ENCODE assay signal across 8 mouse cellular contexts in the genomic region with DNA sequence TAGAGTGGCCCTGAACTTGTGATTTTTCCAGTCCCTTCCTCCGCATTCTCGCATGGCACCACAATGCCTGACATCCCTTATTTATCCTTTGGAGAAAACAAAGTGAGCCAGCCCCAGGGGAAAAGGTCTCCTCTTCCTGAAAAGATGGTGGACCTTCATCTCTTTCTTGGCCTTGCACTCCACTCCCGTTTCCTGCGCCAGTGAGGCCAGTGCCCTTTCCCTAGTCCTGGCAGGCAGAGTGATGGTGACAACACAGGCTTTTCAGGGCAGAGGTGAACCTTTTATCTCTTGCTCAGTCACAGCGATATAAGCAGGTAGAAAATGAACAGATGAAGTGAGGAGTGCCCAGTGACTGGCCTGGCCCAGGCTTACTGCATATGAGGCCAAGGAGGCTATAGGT. TPM values are rescaled to one million over a fixed set of nuclear protein-coding genes. Genes with fewer than 3 reads are reported as not detected.
DNase-seq lines count a peak whose midpoint lies in the region; ATAC-seq and TF ChIP-seq lines count a peak whose summit lies in the region.

No protein-coding gene starts in this region.

- intact Hi-C loops in gastrocnemius, postnatal 14 days (cut with DNase I; ENCODE audit: low total_unique reads) = no loop called here

- H3K4me2 ChIP-seq in forebrain, embryonic 14.5 days (ENCODE audit: low read length) = peak overlapping the region; percentile 75
- H3K4me2 ChIP-seq in neural tube, embryonic 15.5 days = peak overlapping the region; percentile 86

- H3K27ac ChIP-seq in spleen, adult 2 months (ENCODE audit: insufficient read depth, low read length) = no peak overlapping the region
- H3K27ac ChIP-seq in forebrain, embryonic 14.5 days (ENCODE audit: low read depth, low read length) = no peak overlapping the region
- H3K27ac ChIP-seq in neural tube, embryonic 15.5 days (replicated peaks) = no peak overlapping the region

- 65% methylated on average over 5 of the region's 5 CpGs for WGBS in spleen, adult 2 months
- WGBS in forebrain, embryonic 14.5 days = 59% methylated on average over 5 of the region's 5 CpGs
- WGBS in neural tube, embryonic 15.5 days = 50% methylated on average over 5 of the region's 5 CpGs

- H3K36me3 ChIP-seq in spleen, adult 2 months (ENCODE audit: control insufficient read depth, insufficient read depth, low read length) = peaks cover 21% of the 10 kb centered on the region
- H3K36me3 ChIP-seq in forebrain, embryonic 14.5 days (ENCODE audit: control insufficient read depth, insufficient read depth, low read length) = peaks cover 53% of the 10 kb centered on the region
- peaks cover 47% of the 10 kb centered on the region for H3K36me3 ChIP-seq in neural tube, embryonic 15.5 days

- peak overlapping the region; percentile 84 for H3K9ac ChIP-seq in forebrain, embryonic 14.5 days (ENCODE audit: low read length)
- H3K9ac ChIP-seq in neural tube, embryonic 15.5 days (replicated peaks) = peak overlapping the region; percentile 82

- H3K4me3 ChIP-seq in spleen, adult 2 months (ENCODE audit: extremely low read depth, insufficient read depth, insufficient read length) = peak overlapping the region; percentile 94; the same call in 1 of the 2 replicates
- H3K4me3 ChIP-seq in forebrain, embryonic 14.5 days (ENCODE audit: low read depth, low read length) = peak overlapping the region; percentile 71
- H3K4me3 ChIP-seq in neural tube, embryonic 15.5 days (replicated peaks) = peak overlapping the region; percentile 86

- no peaks in the 10 kb centered on the region for H3K9me3 ChIP-seq in forebrain, embryonic 14.5 days (replicated peaks; ENCODE audit: control insufficient read depth, low read length)
- no peaks in the 10 kb centered on the region for H3K9me3 ChIP-seq in neural tube, embryonic 15.5 days (replicated peaks)

- no peak for DNase-seq in spleen, adult 2 months (ENCODE audit: low read depth in 1 of 2, low spot score in 2 of 2)
- DNase-seq in spleen, adult 18-20 months = no peak
- no peak for DNase-seq in forebrain, embryonic 14.5 days (ENCODE audit: low spot score)
- peak; percentile 21 for DNase-seq in kidney, postnatal 14 days
- no peak for DNase-seq in frontal cortex, postnatal 14 days (ENCODE audit: low spot score in 2 of 2)
- DNase-seq in thymus, postnatal 10 days (ENCODE audit: low spot score in 2 of 2) = no peak
- DNase-seq in gastrocnemius, postnatal 14 days = no peak

- ATAC-seq in forebrain, embryonic 14.5 days = no peak
- no peak for ATAC-seq in neural tube, embryonic 15.5 days (ENCODE audit: low FRiP score)

- no peak for TF ChIP-seq POLR2A in spleen, adult 2 months (IDR thresholded peaks at IDR 0.05; ENCODE audit: low read depth, low read length)

- H3K27me3 ChIP-seq in spleen, adult 2 months (ENCODE audit: control insufficient read depth, insufficient read depth, low read length) = no peaks in the 10 kb centered on the region
- no peaks in the 10 kb centered on the region for H3K27me3 ChIP-seq in forebrain, embryonic 14.5 days (replicated peaks; ENCODE audit: control insufficient read depth, insufficient read depth, low read length)
- no peaks in the 10 kb centered on the region for H3K27me3 ChIP-seq in neural tube, embryonic 15.5 days (replicated peaks)

- TF ChIP-seq CTCF in spleen, adult 2 months (IDR thresholded peaks at IDR 0.05; ENCODE audit: extremely low read depth, insufficient read depth, insufficient read length, insufficient replicate concordance) = no peak

- peaks cover 4% of the 10 kb centered on the region; the same call in 1 of the 2 replicates for H3K4me1 ChIP-seq in spleen, adult 2 months (ENCODE audit: control insufficient read depth, insufficient read depth, insufficient read length)
- peaks cover 8% of the 10 kb centered on the region for H3K4me1 ChIP-seq in forebrain, embryonic 14.5 days (ENCODE audit: control insufficient read depth, insufficient read depth, low read length)
- H3K4me1 ChIP-seq in neural tube, embryonic 15.5 days = peaks cover 15% of the 10 kb centered on the region

RNA-seq across cellular contexts. Expression of a gene that starts 0.9 kb away (rescaled TPM):
- 26.4 and 28.0 TPM in 2 replicates for polyA plus RNA-seq in spleen, adult 2 months (2012; rRNA removed)
- polyA plus RNA-seq in forebrain, embryonic 14.5 days (2014; fragmentation: Nextera tagmentation; extraction: Ambion mirVana) = 159 TPM in 2 replicates
- polyA plus RNA-seq in neural tube, embryonic 15.5 days (2015; fragmentation: Nextera tagmentation; extraction: Ambion mirVana) = 154 and 162 TPM in 2 replicates
- 10 to 100 TPM; 88.5 to 95.2 TPM for total RNA-seq in gastrocnemius, postnatal 14 days (2021)

RNA-seq across cellular contexts. Expression of a gene that starts 20.4 kb away (rescaled TPM):
- polyA plus RNA-seq in spleen, adult 2 months (2012; rRNA removed) = 38.5 and 46.1 TPM in 2 replicates
- 76.1 and 83.1 TPM in 2 replicates for polyA plus RNA-seq in forebrain, embryonic 14.5 days (2014; fragmentation: Nextera tagmentation; extraction: Ambion mirVana)
- 84.5 and 93.4 TPM in 2 replicates for polyA plus RNA-seq in neural tube, embryonic 15.5 days (2015; fragmentation: Nextera tagmentation; extraction: Ambion mirVana)
- total RNA-seq in gastrocnemius, postnatal 14 days (2021) = 100 to 1,000 TPM; 131 to 134 TPM

RNA-seq across cellular contexts. Expression of a gene that starts 44.9 kb away (rescaled TPM):
- 64.0 and 64.4 TPM in 2 replicates for polyA plus RNA-seq in spleen, adult 2 months (2012; rRNA removed)
- 81.3 and 93.7 TPM in 2 replicates for polyA plus RNA-seq in forebrain, embryonic 14.5 days (2014; fragmentation: Nextera tagmentation; extraction: Ambion mirVana)
- polyA plus RNA-seq in neural tube, embryonic 15.5 days (2015; fragmentation: Nextera tagmentation; extraction: Ambion mirVana) = 100 and 109 TPM in 2 replicates
- total RNA-seq in gastrocnemius, postnatal 14 days (2021) = 10 to 100 TPM; 33.6 to 34.5 TPM

RNA-seq across cellular contexts. Expression of a gene that starts 45.2 kb away (rescaled TPM):
- 26.9 and 31.7 TPM in 2 replicates for polyA plus RNA-seq in spleen, adult 2 months (2012; rRNA removed)
- polyA plus RNA-seq in forebrain, embryonic 14.5 days (2014; fragmentation: Nextera tagmentation; extraction: Ambion mirVana) = 123 and 148 TPM in 2 replicates
- polyA plus RNA-seq in neural tube, embryonic 15.5 days (2015; fragmentation: Nextera tagmentation; extraction: Ambion mirVana) = 174 and 182 TPM in 2 replicates
- total RNA-seq in gastrocnemius, postnatal 14 days (2021) = 10 to 100 TPM; 80.8 to 80.9 TPM
